In the genomic region with DNA sequence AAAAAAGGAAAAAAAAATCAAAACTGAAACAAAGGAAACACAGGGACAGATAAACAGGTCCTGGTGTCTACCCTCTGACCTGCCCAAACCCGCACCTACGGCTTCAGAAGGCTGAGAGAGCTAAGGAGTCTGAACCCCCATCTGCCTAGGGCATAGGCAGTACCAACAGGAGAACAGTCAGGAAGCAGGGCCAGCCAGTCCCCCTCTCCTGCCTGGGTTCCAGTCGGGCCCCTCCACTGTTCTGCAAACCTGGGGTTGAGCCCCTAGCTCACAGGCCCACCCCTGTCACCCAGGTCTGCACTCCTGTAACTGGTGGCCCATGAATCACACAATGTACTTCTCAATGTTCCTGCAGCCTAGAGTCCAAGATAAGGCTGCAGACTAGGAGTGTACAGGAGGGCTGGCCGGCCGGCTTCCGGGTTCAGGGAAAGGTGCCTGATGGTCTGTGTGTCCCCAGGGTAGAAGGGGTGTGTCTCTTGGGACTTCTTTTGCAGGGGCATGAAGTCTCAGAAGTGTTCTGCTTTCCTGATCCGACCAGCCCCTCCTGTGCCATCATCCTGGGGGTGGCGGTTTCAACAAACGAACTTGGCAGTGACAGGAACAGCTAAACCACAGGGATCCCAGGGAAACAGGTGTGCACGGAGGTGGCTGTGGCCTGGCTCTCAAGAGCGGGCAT, we compare ENCODE assay signal across 11 mouse cellular contexts. TPM values are rescaled to one million over a fixed set of nuclear protein-coding genes. Genes with fewer than 3 reads are reported as not detected.
A peak's percentile ranks its signal among the peaks of the same experiment; 100 is the strongest.
DNase-seq lines count a peak whose midpoint lies in the region; ATAC-seq and TF ChIP-seq lines count a peak whose summit lies in the region.
"Had no signal": no experiment of that assay in that cellular context is flagged by ENCODE, and none has a peak within 500 bp of the region (broad histone marks: within the 10 kb centered on the region; RNA-seq: fewer than 3 reads in every experiment).

No protein-coding gene starts in this region.

- peak overlapping the region; percentile 52 for H3K9ac ChIP-seq in intestine, postnatal 0 days (ENCODE audit: low read depth, low read length)
- H3K9ac ChIP-seq in hindbrain, embryonic 12.5 days = no peak overlapping the region

- no peaks in the 10 kb centered on the region for H3K36me3 ChIP-seq in heart, embryonic 10.5 days
- no peaks in the 10 kb centered on the region; the same call in 1 of the 2 replicates for H3K36me3 ChIP-seq in intestine, postnatal 0 days (ENCODE audit: control insufficient read depth, insufficient read depth)
- H3K36me3 ChIP-seq in hindbrain, embryonic 12.5 days = no peaks in the 10 kb centered on the region
- H3K36me3 ChIP-seq: neural tube, embryonic 12.5 days had no signal

- no peak for DNase-seq in heart, embryonic 10.5 days (ENCODE audit: low spot score)
- no peak for DNase-seq in heart, adult 8-10 months (ENCODE audit: low spot score)
- peak; percentile 37 to 39 for DNase-seq in spleen, adult 18-20 months
- DNase-seq in spleen, postnatal 4 days (ENCODE audit: low spot score in 2 of 2) = no peak
- DNase-seq in urinary bladder, postnatal 10 days (ENCODE audit: low spot score) = peak; percentile 6
- DNase-seq in layer of hippocampus, adult 9-10 months (ENCODE audit: low spot score) = no peak
- DNase-seq: heart, adult 2 months; layer of hippocampus, adult 9-11 months had no signal

- peaks cover 82% of the 10 kb centered on the region for H3K27me3 ChIP-seq in heart, embryonic 10.5 days (ENCODE audit: insufficient read depth, poor library complexity, severe bottlenecking)
- no peaks in the 10 kb centered on the region for H3K27me3 ChIP-seq in intestine, postnatal 0 days (replicated peaks; ENCODE audit: control insufficient read depth, insufficient read depth, low read length)
- H3K27me3 ChIP-seq in hindbrain, embryonic 12.5 days = peaks cover 45% of the 10 kb centered on the region

- peaks cover 27% of the 10 kb centered on the region for H3K4me1 ChIP-seq in heart, embryonic 10.5 days
- no peaks in the 10 kb centered on the region for H3K4me1 ChIP-seq in intestine, postnatal 0 days (replicated peaks; ENCODE audit: control insufficient read depth, insufficient read depth, low read length)
- H3K4me1 ChIP-seq in hindbrain, embryonic 12.5 days = peaks cover 6% of the 10 kb centered on the region

- 56% methylated on average over 11 of the region's 11 CpGs for WGBS in heart, embryonic 10.5 days
- 25% methylated on average over 11 of the region's 11 CpGs for WGBS in intestine, postnatal 0 days
- 74% methylated on average over 11 of the region's 11 CpGs for WGBS in hindbrain, embryonic 12.5 days

- peak overlapping the region; percentile 59 for H3K4me2 ChIP-seq in intestine, postnatal 0 days (replicated peaks; ENCODE audit: low read depth)
- no peak overlapping the region for H3K4me2 ChIP-seq in hindbrain, embryonic 12.5 days (replicated peaks)
- H3K4me2 ChIP-seq: neural tube, embryonic 12.5 days had no signal

- peak; percentile 66 for ATAC-seq in intestine, postnatal 0 days
- no peak for ATAC-seq in hindbrain, embryonic 12.5 days (ENCODE audit: low FRiP score)

- no peak overlapping the region for H3K4me3 ChIP-seq in heart, embryonic 10.5 days
- peak overlapping the region; percentile 11; the same call in 1 of the 2 replicates for H3K4me3 ChIP-seq in intestine, postnatal 0 days (ENCODE audit: low read depth, low read length)
- no peak overlapping the region for H3K4me3 ChIP-seq in hindbrain, embryonic 12.5 days
- H3K4me3 ChIP-seq: heart, adult 2 months; neural tube, embryonic 12.5 days had no signal

- H3K27ac ChIP-seq in heart, embryonic 10.5 days = peak overlapping the region; percentile 31; the same call in 1 of the 2 replicates
- H3K27ac ChIP-seq in intestine, postnatal 0 days (ENCODE audit: low read depth, low read length) = peak overlapping the region; percentile 93
- no peak overlapping the region for H3K27ac ChIP-seq in hindbrain, embryonic 12.5 days
- H3K27ac ChIP-seq: heart, adult 2 months; neural tube, embryonic 12.5 days had no signal

- no peak for TF ChIP-seq CTCF in intestine, postnatal 0 days (IDR thresholded peaks at IDR 0.05; ENCODE audit: low read depth)

- no peaks in the 10 kb centered on the region for H3K9me3 ChIP-seq in heart, embryonic 10.5 days
- H3K9me3 ChIP-seq in intestine, postnatal 0 days (ENCODE audit: control insufficient read depth) = no peaks in the 10 kb centered on the region
- H3K9me3 ChIP-seq in hindbrain, embryonic 12.5 days (replicated peaks) = no peaks in the 10 kb centered on the region
- H3K9me3 ChIP-seq: neural tube, embryonic 12.5 days had no signal

RNA-seq across cellular contexts. Expression of a gene that starts 4.6 kb away (rescaled TPM):
- polyA plus RNA-seq in heart, embryonic 10.5 days (2016; fragmentation: Nextera tagmentation; extraction: Ambion mirVana) = 0.89 and 1.4 TPM in 2 replicates
- under 1 TPM; 0.22 to 0.63 (median 0.46) TPM for total RNA-seq in heart, adult 8-10 months (2022)
- polyA plus RNA-seq in intestine, postnatal 0 days (2015; fragmentation: Nextera tagmentation; extraction: Ambion mirVana) = 53.0 and 59.7 TPM in 2 replicates
- polyA plus RNA-seq in hindbrain, embryonic 12.5 days (2016; fragmentation: Nextera tagmentation; extraction: Ambion mirVana) = 7.0 and 7.4 TPM in 2 replicates

RNA-seq across cellular contexts. Expression of a gene that starts 52.6 kb away (rescaled TPM):
- 0.55 and 0.98 TPM in 2 replicates for polyA plus RNA-seq in heart, embryonic 10.5 days (2016; fragmentation: Nextera tagmentation; extraction: Ambion mirVana)
- 1 to 10 TPM in 3 of 4 experiments, under 1 TPM in 1; 0.92 to 1.8 (median 1.3) TPM for total RNA-seq in heart, adult 8-10 months (2022)
- polyA plus RNA-seq in intestine, postnatal 0 days (2015; fragmentation: Nextera tagmentation; extraction: Ambion mirVana) = 5.1 and 5.2 TPM in 2 replicates
- 1.4 and 1.5 TPM in 2 replicates for polyA plus RNA-seq in hindbrain, embryonic 12.5 days (2016; fragmentation: Nextera tagmentation; extraction: Ambion mirVana)

Comparison
In these comparisons a context has a peak if more than half of its experiments do, and no peak if none do; other contexts are left out.
1. DNase-seq: peak in spleen, adult 18-20 months (2 of 2) and urinary bladder, postnatal 10 days (single experiment); none in heart, embryonic 10.5 days (single experiment), heart, adult 8-10 months (single experiment), spleen, postnatal 4 days (0 of 2) and layer of hippocampus, adult 9-10 months (single experiment).